ENCODE assay signal across 8 mouse cellular contexts in genomic region chr13:112100592-112101420, GRCm38 (mm10).
DNase-seq lines count a peak whose midpoint lies in the region; ATAC-seq lines count a peak whose summit lies in the region.

No protein-coding gene starts in this region.

- H3K4me2 ChIP-seq in hindbrain, embryonic 14.5 days (replicated peaks) = peak overlapping the region; percentile 67

- H3K9ac ChIP-seq in hindbrain, embryonic 14.5 days = peak overlapping the region; percentile 69

- peak; percentile 79 to 91 for DNase-seq in adrenal gland, adult (ENCODE audit: inconsistent age in 2 of 2, low spot score in 1 of 2)
- DNase-seq in cerebellum, postnatal 25 days = peak; percentile 69 to 81
- DNase-seq in frontal cortex, postnatal 14 days (ENCODE audit: low spot score in 2 of 2) = peak; percentile 22 to 29
- DNase-seq in hindbrain, embryonic 14.5 days (ENCODE audit: low spot score) = peak; percentile 71
- peak; percentile 38 to 43 for DNase-seq in layer of hippocampus, postnatal 36 days
- peak; percentile 68 for DNase-seq in lung, postnatal 25 days (ENCODE audit: low spot score)
- peak; percentile 76 for DNase-seq in retina, embryonic 14.5 days (ENCODE audit: low spot score)
- peak; percentile 52 to 70 for DNase-seq in urinary bladder, postnatal 4 days (ENCODE audit: low spot score in 2 of 2)

- H3K4me3 ChIP-seq in hindbrain, embryonic 14.5 days (replicated peaks; ENCODE audit: low read length) = peak overlapping the region; percentile 42

- peak overlapping the region; percentile 86 for H3K27ac ChIP-seq in hindbrain, embryonic 14.5 days

- peaks cover 12% of the 10 kb centered on the region for H3K4me1 ChIP-seq in hindbrain, embryonic 14.5 days (replicated peaks; ENCODE audit: control insufficient read depth, insufficient read depth, low read length)

- no peaks in the 10 kb centered on the region for H3K9me3 ChIP-seq in hindbrain, embryonic 14.5 days (ENCODE audit: control insufficient read depth, low read length)

- WGBS in hindbrain, embryonic 14.5 days = 2% methylated on average over 31 of the region's 31 CpGs

- no peaks in the 10 kb centered on the region for H3K27me3 ChIP-seq in hindbrain, embryonic 14.5 days (ENCODE audit: control insufficient read depth, insufficient read depth, low read length)

- H3K36me3 ChIP-seq in hindbrain, embryonic 14.5 days (replicated peaks; ENCODE audit: control insufficient read depth, insufficient read depth) = no peaks in the 10 kb centered on the region

- ATAC-seq in hindbrain, embryonic 14.5 days (ENCODE audit: low FRiP score) = peak; percentile 93

Comparison
In these comparisons a context has a peak if more than half of its experiments do, and no peak if none do; other contexts are left out.
1. Peak in every context shown above with its lines: DNase-seq, ATAC-seq, H3K4me3 ChIP-seq and H3K27ac ChIP-seq.
2. DNase-seq: peak in every context shown above with its lines; median percentile 85 in adrenal gland, adult; 76 in retina, embryonic 14.5 days; 75 in cerebellum, postnatal 25 days; 71 in hindbrain, embryonic 14.5 days; 68 in lung, postnatal 25 days; 61 in urinary bladder, postnatal 4 days; 40 in layer of hippocampus, postnatal 36 days; 26 in frontal cortex, postnatal 14 days.